Mouse (Mus musculus): ENCODE measurements at regions not wholly inside any gene's neighbourhood (a gene's known extent, or its start where the extent isn't known, plus 50 kb on each side); places are given as distances from the start of the nearest gene placed in this dataset.
A peak's percentile ranks its signal among the peaks of the same experiment; 100 is the strongest.

GRCm38 (mm10) chr9:115361191-115361590 is 51.0 kb upstream of the Stt3b start:
- no peak for DNase-seq (ENCODE audit: low spot score)

GRCm38 (mm10) chr9:115361881-115362280 is 51.7 kb upstream of the Stt3b start:
- no peak for DNase-seq (ENCODE audit: low spot score)

- DNase-seq (ENCODE audit: low spot score): no peak
Measured at GRCm38 (mm10) chr9:115362486-115362885, 52.3 kb upstream of the Stt3b start.

GRCm38 (mm10) chr9:115364919-115365861 is 55.0 kb upstream of the Stt3b start:
- DNase-seq (ENCODE audit: low spot score): no peak

GRCm38 (mm10) chr9:115367808-115368207 is 57.6 kb upstream of the Stt3b start:
- no peak for DNase-seq (ENCODE audit: low spot score)

GRCm38 (mm10) chr9:115380276-115380675 is 70.1 kb upstream of the Stt3b start:
- no peak for DNase-seq (ENCODE audit: low spot score)

GRCm38 (mm10) chr9:115382824-115383475 is 72.7 kb upstream of the Stt3b start:
- no peak for DNase-seq (ENCODE audit: low spot score)

- no peak for DNase-seq (ENCODE audit: low spot score)
Measured at GRCm38 (mm10) chr9:115383935-115384334, 73.7 kb upstream of the Stt3b start.

GRCm38 (mm10) chr9:115384345-115384744 is 74.1 kb upstream of the Stt3b start:
- no peak for DNase-seq (ENCODE audit: low spot score)

GRCm38 (mm10) chr9:115387471-115388360 is 77.5 kb upstream of the Stt3b start:
- no peak for DNase-seq (ENCODE audit: low spot score)

GRCm38 (mm10) chr9:115388361-115388759 is 78.1 kb upstream of the Stt3b start:
- no peak for DNase-seq (ENCODE audit: low spot score)

- no peak for DNase-seq (ENCODE audit: low spot score)
Measured at GRCm38 (mm10) chr9:115389082-115389481, 78.9 kb upstream of the Stt3b start.

GRCm38 (mm10) chr9:115390880-115391281 is 80.7 kb upstream of the Stt3b start:
- DNase-seq (ENCODE audit: low spot score): peak; percentile 78

GRCm38 (mm10) chr9:115395511-115395910 is 85.3 kb upstream of the Stt3b start:
- DNase-seq (ENCODE audit: low spot score): no peak

- no peak for DNase-seq (ENCODE audit: low spot score)
Measured at GRCm38 (mm10) chr9:115400461-115400860, 90.2 kb upstream of the Stt3b start.

GRCm38 (mm10) chr9:115401405-115402151 is 91.4 kb upstream of the Stt3b start:
- peak; percentile 83 for DNase-seq (ENCODE audit: low spot score)

GRCm38 (mm10) chr9:115402661-115403060 is 92.4 kb upstream of the Stt3b start:
- no peak for DNase-seq (ENCODE audit: low spot score)

GRCm38 (mm10) chr9:115403354-115403968 is 93.2 kb upstream of the Stt3b start:
- DNase-seq (ENCODE audit: low spot score): no peak

- no peak for DNase-seq (ENCODE audit: low spot score)
Measured at GRCm38 (mm10) chr9:115407901-115408470, 97.8 kb upstream of the Stt3b start.

- no peak for DNase-seq (ENCODE audit: low spot score)
Measured at GRCm38 (mm10) chr9:115408886-115409285, 98.7 kb upstream of the Stt3b start.

GRCm38 (mm10) chr9:115414190-115414589 is 104.0 kb upstream of the Stt3b start:
- no peak for DNase-seq (ENCODE audit: low spot score)

All from MN1 (cell line).